Mouse (Mus musculus) neural tube, embryonic 10.5 days (tissue): Measurements from ENCODE around the gene Bicd2.

ENCODE experiments used
- DNase-seq: peaks from one replicate; pipeline ENCODE4 v3.0.0-alpha.2; 2017; ENCODE audit warnings: low spot score; ENCODE audit errors: extremely low spot score

Gene Bicd2

DNA sequence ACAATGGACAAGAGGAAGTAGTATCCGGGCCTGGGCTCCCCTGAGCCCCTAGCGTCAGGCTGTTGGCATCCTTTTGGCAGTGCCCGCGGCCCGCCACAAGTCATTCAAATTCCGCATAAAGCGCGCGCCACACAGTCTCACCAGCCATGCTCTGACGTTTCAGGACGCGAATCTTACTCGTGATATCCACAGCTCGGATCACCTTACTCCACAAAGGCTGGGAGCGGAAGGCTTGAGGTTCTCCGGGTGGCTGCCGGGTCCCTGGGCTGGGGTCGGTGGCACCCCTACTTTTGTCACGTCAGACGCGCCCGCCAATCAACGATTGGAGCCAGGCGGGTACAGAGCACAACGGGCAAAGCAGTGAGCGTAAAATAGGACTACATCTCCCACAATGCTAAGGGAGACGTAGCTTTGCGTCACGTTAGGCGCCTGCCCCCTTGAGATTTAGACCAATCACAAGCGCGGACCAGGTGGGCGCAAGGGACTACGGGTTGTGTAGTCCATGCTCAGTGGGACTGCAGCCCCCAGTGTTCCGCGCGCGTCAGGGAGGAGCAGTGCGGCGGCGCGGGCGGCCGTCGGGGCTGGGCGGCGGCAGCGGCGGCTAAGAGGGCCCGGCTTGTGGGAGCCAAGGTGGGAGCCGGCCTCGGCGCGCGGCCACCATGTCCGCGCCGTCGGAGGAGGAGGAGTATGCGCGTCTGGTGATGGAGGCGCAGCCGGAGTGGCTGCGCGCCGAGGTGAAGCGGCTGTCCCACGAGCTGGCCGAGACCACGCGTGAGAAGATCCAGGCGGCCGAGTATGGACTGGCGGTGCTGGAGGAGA lies at the start of gene Bicd2:
Gene Bicd2 (plus strand): TSS at position 574 of the 819 bp plus-strand sequence.
- peak; percentile 93 for DNase-seq

DNA sequence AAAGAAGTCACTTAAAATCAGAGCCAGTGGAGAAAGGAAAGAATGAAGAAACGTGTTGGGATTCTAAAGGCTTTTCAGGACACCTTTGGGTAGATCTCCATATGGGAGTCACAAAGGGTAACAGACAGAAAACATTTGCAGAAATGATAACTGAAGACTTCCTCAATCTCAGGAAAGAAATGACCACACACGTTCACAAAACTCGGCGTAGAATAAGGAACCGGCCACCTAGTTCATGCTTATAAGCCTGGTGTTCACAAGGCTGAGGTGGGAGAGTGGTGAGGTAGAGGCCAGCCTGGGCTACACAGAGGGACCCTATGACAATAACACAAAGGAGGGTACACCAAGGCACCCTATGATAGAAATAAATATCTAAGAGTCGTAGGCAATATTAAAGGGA lies 49.4 kb upstream of the Bicd2 start:
- no peak for DNase-seq

DNA sequence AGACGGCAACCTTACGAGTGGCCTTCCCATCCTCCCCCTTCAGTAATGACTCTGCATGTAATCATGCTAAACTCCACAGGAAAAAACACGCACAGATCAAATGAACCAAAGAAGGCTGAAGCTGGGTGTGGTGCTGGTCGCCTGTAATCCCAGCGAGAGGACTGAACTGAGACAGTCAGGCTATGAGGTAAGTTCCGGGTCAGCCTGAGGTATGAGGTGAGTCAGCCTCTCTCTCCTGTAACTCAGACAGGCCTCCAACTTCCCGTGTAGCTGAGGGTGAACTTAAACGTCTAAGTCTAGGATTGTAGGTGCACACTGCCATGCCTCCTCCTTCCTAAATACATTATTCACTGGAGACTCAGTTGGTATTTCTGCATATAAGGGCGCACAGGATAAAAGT lies 47.3 kb upstream of the Bicd2 start:
- DNase-seq = no peak

DNA sequence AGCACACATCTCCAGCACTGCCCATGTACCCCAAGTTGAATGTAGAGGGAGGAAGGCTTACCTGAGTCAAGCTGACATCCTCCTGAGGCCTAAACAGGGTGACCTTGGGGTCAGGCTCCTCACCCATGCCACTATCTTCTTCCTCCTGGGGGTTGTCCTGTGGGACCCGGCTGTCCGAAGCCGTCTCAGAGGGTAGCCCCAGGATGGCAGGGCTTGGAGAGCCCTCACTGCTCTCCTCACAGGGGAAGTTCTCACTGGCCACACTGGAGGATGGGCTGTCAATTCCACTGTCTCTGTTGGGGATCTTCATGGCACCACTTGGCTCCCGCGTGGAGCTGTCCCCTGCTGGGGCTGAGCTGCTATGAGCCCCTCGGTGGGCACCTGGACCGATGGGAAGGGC lies 45.1 kb upstream of the Bicd2 start:
- no peak for DNase-seq

DNA sequence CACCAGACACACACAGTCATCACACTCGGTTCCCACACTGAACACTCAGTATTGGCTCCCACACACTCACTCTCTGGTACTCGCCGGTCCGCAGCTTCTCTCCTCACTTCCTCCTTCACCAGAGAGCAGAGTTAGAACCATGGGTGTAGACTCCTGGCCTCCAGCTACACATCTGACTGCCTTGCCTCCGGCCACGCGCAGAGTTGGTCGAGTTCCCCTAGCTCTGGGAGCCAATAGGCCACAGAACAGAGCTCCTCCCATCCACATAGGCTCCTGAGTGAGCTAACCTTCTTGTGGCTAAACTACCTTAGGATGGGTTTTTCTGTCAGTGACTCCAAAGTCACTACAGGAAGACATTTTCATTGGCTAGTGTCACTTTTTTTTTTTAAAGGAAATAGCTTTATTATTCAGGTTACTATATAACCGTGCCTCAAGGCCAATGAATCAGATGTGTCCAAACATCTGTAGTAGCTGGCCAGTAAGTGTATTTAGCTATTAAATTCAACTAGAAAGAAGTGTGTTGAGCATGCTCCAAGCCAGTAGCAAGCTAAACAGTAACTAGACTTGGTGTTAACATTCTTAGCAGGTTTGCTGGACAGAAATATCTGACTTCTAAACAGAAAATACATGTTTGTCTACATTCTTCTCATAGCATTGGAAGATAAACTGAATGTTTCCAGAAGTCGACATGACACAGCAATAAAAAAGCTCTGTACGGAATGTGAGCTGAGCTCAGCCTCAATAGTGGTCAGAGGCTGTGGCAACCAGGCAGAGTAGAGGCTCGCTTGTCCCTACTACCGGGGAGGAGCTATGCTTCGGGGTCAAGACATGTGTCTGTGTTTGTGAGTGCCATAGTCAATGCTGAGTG lies 42.6 kb upstream of the Bicd2 start:
- DNase-seq = no peak

DNA sequence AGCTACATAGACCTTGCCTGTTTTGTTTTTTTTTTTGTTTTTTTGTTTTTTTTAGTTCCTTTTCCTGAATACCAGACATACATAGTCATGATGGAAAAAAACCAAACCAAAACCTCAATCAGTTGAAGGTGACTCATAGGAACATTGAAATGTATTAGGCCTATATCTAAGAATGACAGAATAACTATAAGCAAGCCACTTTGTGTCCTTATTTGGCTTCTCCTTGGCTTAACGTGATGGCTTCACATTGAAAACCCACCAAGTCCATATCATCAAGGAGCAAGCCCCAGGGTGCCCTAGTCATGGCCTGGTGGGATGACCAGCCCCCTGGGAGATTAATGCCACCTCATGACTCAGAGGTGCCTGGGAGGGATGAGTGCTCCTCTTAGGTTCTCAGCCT lies 40.6 kb upstream of the Bicd2 start:
- DNase-seq = no peak

DNA sequence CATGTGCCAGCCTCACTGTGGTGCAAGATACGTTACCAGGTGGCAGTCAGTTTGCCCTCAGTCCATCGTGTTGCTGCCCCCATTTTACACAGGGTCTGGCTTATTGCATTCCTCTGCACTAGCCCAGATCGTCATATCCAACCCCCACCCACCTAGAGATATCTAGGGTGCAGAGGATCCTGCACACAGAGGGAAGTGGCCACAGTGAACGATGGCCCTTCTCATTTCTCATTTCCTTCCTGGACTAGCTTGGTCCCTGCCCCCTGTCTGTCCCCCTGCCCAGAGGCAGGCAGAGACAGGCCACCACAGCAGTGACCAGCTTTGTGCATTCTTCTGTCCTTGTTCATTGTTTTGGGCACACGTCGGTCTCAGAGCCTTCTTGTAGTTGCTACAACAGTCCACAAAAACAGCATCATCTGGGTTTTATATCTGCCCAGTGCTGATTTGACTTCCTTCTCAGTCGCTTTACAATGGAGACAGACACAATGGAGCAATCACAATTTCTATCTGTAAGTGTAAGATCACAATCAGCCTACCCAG lies 34.5 kb upstream of the Bicd2 start:
- DNase-seq = no peak

DNA sequence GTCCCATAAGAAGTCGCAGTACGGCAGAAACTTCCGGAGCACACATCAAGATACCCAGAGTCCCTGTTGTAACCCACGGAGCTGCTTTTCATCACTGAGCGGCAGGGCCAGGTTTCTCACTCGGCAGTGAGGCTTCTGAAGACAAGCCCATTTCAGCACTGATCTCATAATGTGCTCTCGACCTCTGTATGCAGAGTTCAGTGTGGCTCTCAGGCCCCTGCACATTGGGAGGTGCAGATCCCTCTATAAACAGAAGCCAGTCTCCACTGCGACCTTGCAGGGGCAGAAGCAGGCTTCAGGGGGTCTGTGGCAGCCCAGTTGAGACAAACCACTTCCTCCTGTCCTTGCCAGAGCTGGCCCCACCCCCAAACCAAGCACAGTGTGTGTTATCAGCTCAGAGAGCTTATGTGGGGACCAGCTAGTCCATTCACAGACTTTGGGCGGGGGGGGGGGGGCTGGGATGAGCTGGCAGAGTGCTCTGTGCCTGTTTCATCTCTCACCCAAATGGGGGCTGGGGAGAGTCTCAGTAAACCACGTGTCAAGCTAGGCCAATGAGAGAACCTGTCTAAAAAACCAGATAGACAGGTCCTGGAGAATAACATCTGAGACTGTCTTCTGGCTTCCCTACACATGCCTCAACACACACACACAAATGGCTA lies 33.9 kb upstream of the Bicd2 start:
- DNase-seq = peak; percentile 34

DNA sequence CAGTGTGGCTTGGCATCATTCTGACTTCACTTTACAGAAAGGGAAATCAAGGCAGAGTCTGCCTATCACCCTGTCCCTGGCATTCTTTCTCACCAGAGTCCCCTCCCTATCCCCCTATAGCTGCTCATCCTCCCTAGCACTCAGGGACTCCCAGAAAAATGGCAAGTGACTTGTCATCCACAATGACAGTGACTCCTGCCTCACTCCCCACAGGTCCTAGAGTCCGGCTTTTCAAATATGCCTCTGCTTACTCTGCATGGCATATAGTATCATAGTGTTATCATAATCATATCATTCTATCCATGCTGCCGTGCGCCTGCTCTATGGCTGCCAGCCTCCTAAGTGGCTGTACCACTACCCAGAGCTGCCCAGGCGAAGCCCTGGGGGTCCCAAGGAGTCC lies 33.2 kb upstream of the Bicd2 start:
- no peak for DNase-seq

DNA sequence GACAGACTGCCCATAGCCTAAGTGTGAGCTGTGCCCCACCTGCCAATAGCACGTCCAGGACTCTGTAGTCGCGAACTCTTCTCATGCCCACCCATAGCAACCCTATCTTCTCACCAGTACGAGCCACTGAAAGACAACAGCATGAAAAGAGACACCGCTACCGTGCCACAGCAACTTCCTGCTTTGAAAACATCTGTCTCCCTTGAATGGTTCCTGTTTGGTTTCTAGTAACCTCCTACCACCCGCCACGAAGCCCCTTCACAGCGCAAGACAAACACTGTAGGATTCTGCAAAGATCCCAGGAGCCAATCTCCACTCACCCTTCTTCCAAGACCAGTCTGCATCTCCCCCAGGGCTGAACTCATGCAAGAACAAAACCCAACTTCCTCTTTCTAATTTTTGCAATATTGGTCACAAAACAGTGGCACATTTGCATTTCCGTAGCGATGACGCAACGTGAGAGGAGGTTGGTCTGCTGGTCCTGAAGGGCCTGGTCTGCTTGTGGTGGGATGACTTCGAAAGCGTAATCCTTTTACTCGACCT lies 32.5 kb upstream of the Bicd2 start:
- no peak for DNase-seq

DNA sequence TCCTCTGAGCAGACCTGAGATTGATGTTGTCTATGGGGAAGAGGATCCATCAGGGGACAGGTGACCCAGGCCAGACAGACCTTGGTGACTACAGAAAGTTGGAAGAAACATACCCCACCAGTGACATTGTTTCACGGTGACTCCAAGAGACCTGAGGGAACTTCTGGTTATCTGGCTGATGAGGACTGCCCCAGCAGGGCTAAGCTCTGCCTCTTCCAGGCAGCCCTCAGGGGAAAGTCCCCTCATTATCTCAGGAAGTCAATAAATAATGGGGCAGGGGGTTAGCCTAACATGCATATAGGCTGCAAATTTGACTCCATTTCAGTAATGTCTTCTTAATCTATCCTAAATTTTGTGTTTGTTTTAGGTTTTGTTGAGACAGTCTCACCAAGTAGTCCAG lies 31.9 kb upstream of the Bicd2 start:
- DNase-seq = no peak

DNA sequence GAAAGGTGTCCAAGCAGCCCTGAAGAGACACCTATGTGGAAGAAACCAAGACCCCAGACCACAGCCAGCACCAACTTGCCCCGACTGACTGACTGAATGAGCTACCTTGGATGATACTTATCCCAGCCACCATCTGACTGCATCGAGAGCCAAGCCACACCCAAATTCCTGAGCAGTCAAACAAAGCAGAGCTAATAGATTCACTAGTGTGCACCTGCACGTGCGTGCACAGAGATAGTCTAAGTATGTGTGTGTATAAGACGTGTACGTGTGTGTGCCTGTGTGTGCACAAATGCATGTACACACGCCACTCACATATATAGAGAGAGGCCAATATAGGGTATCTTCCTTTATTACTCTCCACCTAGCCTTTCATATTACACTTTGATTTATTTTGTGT lies 29.7 kb upstream of the Bicd2 start:
- DNase-seq = no peak

DNA sequence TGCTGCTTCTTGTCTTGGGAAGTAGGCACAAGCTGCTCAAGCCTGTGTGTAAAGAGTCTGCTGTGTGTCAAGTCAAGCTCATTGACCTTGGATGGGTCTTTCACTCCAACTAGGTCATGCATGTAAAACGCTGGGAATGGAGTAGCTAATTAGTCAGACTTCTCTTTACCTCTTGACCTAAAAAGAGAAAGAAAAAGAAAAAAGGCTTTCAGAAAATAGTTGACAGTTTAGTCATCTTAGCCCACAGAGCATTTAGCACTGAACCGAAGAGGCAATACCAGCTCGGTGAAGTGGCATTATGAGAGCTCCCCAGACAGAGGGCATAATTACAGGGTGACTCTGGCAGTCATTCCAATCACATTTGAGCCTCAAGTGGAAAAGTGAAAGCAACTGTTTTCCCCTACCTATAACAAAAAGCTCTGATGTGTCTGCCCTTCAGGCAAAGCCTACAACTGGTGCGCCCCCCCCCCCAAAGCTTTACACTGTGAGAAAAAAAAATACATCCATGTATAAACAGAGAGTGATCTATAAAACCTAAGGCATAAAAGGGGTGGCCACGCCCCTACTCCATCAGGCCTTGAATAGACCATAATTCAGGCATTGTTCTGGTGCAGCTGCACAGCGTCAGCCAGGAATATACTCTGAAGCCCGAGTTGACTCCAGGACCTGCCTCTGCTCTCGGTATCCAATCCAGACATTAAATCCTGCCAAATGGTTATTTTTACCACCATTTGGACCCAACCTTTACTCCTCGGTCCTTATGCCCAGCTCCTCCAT lies 24.8 kb upstream of the Bicd2 start:
- no peak for DNase-seq

DNA sequence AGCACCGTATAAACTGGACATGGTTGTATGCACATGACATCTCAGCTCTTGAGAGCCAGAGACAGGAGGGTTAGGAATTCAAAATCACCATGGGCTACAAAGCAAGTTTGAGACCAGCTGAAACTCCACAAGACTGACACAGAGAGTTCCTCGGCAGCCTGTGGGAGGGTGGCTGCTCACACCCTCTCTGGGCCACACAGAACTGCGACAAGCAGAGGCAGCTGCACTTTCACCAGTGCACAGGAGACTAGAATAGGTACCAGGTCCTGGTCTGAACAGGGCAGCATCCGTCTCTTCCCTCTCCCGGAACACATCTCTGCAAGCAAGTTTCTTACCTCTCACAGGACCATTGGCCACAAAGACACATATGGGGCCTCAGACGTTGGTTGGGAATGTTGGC lies 23.9 kb upstream of the Bicd2 start:
- no peak for DNase-seq

DNA sequence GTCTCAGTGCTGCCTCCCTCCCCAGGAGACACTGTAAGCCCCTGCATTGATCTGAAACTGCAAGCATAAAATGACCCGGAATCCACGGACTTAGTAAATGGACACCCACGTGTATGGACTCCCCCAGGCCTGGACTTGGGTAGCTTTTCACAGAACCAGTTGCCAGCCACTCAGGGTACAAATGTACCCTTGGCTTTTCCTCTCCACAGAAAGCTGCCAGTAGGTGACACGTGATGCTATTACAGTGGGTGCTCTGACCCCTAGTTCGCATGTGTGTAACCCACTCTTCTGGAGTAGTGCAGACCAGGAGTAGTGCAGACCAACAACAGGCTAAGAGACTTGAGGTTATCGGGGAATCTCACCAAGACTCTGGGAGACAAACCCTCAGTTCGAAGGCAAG lies 23.5 kb upstream of the Bicd2 start:
- no peak for DNase-seq

DNA sequence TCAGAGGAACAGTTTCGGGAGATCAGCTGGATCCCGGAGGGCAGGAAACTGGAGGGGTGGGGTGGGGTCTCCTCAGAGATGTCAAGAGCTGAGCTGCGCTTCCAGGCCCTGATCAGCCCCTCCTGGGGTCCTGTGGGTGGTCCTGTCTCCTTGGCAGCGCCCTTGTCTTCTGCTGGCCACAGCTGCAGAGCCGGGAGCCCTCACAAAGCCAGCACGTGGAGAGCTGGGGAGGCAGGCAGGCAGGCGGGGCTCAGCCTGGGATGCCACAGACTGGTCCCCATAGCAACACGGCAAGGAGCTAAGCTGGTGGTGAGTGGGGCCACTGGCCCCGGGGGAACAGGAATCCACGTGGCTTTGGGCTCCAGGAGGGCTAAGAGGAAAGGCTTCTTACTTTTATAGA lies 21.3 kb upstream of the Bicd2 start, which contains the start of gene Fgd3:
Gene Fgd3 (minus strand): TSS at position 272 of the 400 bp plus-strand sequence.
- DNase-seq = peak; percentile 83

DNA sequence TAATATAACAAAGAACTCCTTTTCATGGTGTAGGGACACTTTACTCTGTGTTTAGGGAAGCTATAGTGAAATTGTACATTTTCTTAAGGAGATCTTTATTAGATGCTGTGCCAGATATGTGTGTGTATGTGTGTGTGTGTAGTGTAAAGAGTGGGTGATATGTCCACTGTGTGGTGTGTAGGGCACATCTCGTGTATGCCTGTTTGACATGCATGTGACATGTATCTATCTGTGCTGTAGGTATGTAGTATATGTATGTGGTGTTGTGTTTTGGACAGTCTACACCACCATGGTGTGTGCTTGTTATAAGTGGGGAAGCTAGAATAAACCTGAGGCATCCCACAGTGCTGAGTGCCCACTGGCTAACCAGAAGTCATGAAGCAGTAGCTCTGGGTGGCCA lies 20.9 kb upstream of the Bicd2 start:
- DNase-seq = no peak

DNA sequence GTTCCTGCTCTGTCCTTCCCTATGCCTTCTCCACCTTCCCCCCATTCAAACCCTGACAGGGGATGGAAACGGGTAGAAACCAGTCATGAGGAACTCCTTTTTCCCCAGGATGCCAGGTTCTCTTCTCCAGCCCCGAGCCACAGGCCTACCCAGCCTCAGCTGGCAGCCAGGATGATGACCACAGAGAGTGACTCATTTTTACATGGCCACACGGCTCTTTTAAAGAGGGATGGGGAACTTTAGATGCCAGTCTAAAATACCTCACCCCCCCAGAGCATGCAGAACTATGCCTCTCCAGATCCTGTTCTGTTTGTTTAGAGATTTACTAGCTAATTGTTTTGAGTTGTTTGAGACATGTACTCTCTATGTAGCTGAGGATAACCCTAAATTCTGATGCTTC lies 19.9 kb upstream of the Bicd2 start:
- no peak for DNase-seq

DNA sequence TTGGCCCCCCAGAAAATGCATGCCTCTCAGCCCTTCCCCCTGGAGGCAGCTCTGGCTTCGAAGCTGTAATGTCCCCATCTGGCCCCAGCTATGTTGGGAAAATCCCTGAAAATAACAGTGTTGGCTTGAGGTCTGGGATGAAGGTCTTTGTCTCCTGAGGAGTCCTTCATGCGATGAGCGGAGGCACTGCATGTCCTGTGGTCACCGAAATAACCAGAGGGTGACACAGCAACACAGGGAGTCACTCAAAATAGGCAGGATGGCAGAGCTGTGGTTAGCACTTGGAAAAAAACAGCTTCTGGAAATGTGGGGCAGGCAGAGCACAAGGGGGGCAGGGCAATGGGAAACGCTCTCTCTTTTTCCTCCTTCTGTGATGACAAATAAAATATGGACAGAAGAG lies 19.2 kb upstream of the Bicd2 start:
- DNase-seq = no peak

DNA sequence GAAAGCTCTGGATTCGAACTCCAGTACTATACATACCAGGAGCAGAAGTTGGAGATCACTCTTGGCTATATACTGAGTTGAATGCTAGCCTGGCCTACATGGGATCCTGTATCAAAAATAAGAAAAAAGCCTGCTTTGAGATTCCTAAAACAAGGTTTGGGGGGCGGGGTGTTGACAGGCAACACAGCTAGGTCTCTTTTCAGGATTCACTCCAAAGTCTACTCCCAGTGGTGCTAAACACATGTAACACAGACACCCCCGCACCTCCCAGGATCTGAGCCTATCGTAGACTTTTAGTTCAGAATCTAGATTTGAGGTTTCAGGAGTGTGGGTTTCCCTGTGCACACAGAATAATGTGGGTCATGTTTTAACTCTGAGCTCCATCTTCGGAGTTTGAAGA lies 18.6 kb upstream of the Bicd2 start:
- DNase-seq = no peak

DNA sequence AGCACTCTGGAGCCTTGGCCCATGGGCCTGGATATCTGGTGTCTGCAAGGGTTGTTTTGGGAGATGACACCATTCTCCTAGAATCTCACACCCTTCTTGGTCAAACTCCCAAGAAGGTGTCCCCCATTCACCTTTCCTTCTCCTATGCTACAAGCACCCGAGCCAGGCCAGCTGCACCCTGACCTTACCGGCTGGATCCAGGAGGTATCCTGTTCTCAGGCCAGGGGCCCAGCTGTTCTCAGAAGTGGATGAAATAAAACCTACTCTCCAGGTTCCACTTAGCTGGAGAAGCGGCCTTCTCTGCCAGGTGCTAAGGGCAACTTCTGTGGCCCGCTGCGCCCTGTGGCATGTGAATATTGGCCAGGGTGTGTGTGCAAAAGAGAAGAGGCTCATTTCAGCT lies 16.5 kb upstream of the Bicd2 start:
- DNase-seq = no peak
